Mouse (Mus musculus): ENCODE data around the gene Mrpl45.
"Not testable (repeated sequence)": the region's sequence is repeated elsewhere in the genome, so short reads cannot be mapped to it uniquely, and the experiment has no call there.

Gene Mrpl45

GRCm38 (mm10) chr11:97296542-97296941 lies 19.0 kb upstream of the Mrpl45 start:
- no peak for DNase-seq

GRCm38 (mm10) chr11:97299939-97300338 lies 15.6 kb upstream of the Mrpl45 start:
- no peak for DNase-seq

GRCm38 (mm10) chr11:97301406-97301805 lies 14.1 kb upstream of the Mrpl45 start:
- no peak for DNase-seq

- no peak for DNase-seq
These were observed 13.2 kb upstream of the Mrpl45 start for GRCm38 (mm10) chr11:97302231-97302781.

- DNase-seq: no peak
These were observed 10.9 kb upstream of the Mrpl45 start for GRCm38 (mm10) chr11:97304631-97305030.

GRCm38 (mm10) chr11:97307294-97308069 lies 8.0 kb upstream of the Mrpl45 start:
- DNase-seq: no peak

- no peak for DNase-seq
These were observed 6.6 kb upstream of the Mrpl45 start for GRCm38 (mm10) chr11:97308806-97309450.

- DNase-seq: no peak
These were observed 6.1 kb upstream of the Mrpl45 start for GRCm38 (mm10) chr11:97309451-97309836.

- peak; percentile 41 to 58 for DNase-seq
These were observed 5.5 kb upstream of the Mrpl45 start for GRCm38 (mm10) chr11:97309911-97310571.

GRCm38 (mm10) chr11:97310895-97311631 lies 4.5 kb upstream of the Mrpl45 start:
- no peak for DNase-seq

- not testable (repeated sequence) for DNase-seq
These were observed 2.6 kb upstream of the Mrpl45 start for GRCm38 (mm10) chr11:97312871-97313270.

- no peak for DNase-seq
These were observed 1.4 kb upstream of the Mrpl45 start for GRCm38 (mm10) chr11:97314110-97314509.

- no peak for DNase-seq
These were observed 589 bp upstream of the Mrpl45 start for GRCm38 (mm10) chr11:97314751-97315503.

- DNase-seq: no peak
These were observed 5.7 kb downstream of the Mrpl45 start for GRCm38 (mm10) chr11:97321197-97321596.

GRCm38 (mm10) chr11:97321894-97322600 lies 6.5 kb downstream of the Mrpl45 start:
- not testable (repeated sequence) for DNase-seq

- no peak for DNase-seq
These were observed 9.7 kb downstream of the Mrpl45 start for GRCm38 (mm10) chr11:97325224-97325623.

- DNase-seq: peak; percentile 36 to 40
These were observed 12.6 kb downstream of the Mrpl45 start for GRCm38 (mm10) chr11:97328148-97328547.

- no peak for DNase-seq
These were observed 14.8 kb downstream of the Mrpl45 start for GRCm38 (mm10) chr11:97330315-97330714.

- DNase-seq: no peak
These were observed 16.0 kb downstream of the Mrpl45 start for GRCm38 (mm10) chr11:97331231-97332190.

GRCm38 (mm10) chr11:97333044-97333443 lies 17.5 kb downstream of the Mrpl45 start:
- no peak for DNase-seq

All from thymus, postnatal 36 days (tissue).